Mouse (Mus musculus): ENCODE data around the gene Atp8b5. TPM values are rescaled to one million over a fixed set of nuclear protein-coding genes. Genes with fewer than 3 reads are reported as not detected.

The Atp8b5 gene
- total RNA-seq, 2 experiments from 2014 or later: 0.23 to 0.46 TPM

- intact Hi-C loops (cut with DNase I): no loop called here
- DNase-seq (ENCODE audit: low spot score in 2 of 2): no peak
These were observed 27.0 kb downstream of the Atp8b5 start for GRCm38 (mm10) chr4:43294001-43294400.

GRCm38 (mm10) chr4:43309696-43310338, 42.9 kb downstream of the Atp8b5 start:
- intact Hi-C loops (cut with DNase I): no loop called here
- no peak for DNase-seq (ENCODE audit: low spot score in 2 of 2)

- intact Hi-C loops (cut with DNase I): no loop called here
- DNase-seq (ENCODE audit: low spot score in 2 of 2): no peak
These were observed 54.6 kb downstream of the Atp8b5 start for GRCm38 (mm10) chr4:43321536-43321935.

- intact Hi-C loops (cut with DNase I): no loop called here
These were observed 55.4 kb downstream of the Atp8b5 start for GRCm38 (mm10) chr4:43322336-43322735.

GRCm38 (mm10) chr4:43327118-43327517, 60.2 kb downstream of the Atp8b5 start:
- intact Hi-C loops (cut with DNase I): no loop called here
- DNase-seq (ENCODE audit: low spot score in 2 of 2): no peak

More at GRCm38 (mm10) chr4:43322336-43322735, 55.4 kb downstream of the Atp8b5 start:
- DNase-seq (ENCODE audit: low spot score in 2 of 2): no peak

GRCm38 (mm10) chr4:43334771-43335170, 67.8 kb downstream of the Atp8b5 start:
- intact Hi-C loops (cut with DNase I): no loop called here
- no peak for DNase-seq (ENCODE audit: low spot score in 2 of 2)

GRCm38 (mm10) chr4:43336176-43336575, 69.2 kb downstream of the Atp8b5 start:
- DNase-seq (ENCODE audit: low spot score in 2 of 2): no peak
- intact Hi-C loops (cut with DNase I): no loop called here

- intact Hi-C loops (cut with DNase I): no loop called here
- no peak for DNase-seq (ENCODE audit: low spot score in 2 of 2)
These were observed 73.3 kb downstream of the Atp8b5 start for GRCm38 (mm10) chr4:43340096-43340804.

GRCm38 (mm10) chr4:43341276-43341891, 74.4 kb downstream of the Atp8b5 start:
- intact Hi-C loops (cut with DNase I): no loop called here
- DNase-seq (ENCODE audit: low spot score in 2 of 2): no peak

GRCm38 (mm10) chr4:43342443-43342842, 75.5 kb downstream of the Atp8b5 start:
- no peak for DNase-seq (ENCODE audit: low spot score in 2 of 2)
- intact Hi-C loops (cut with DNase I): no loop called here

GRCm38 (mm10) chr4:43344932-43345331, 78.0 kb downstream of the Atp8b5 start:
- no peak for DNase-seq (ENCODE audit: low spot score in 2 of 2)
- intact Hi-C loops (cut with DNase I): no loop called here

- intact Hi-C loops (cut with DNase I): no loop called here
- no peak for DNase-seq (ENCODE audit: low spot score in 2 of 2)
These were observed 82.2 kb downstream of the Atp8b5 start for GRCm38 (mm10) chr4:43349206-43349605.

GRCm38 (mm10) chr4:43350038-43350560, 83.1 kb downstream of the Atp8b5 start:
- intact Hi-C loops (cut with DNase I): no loop called here
- no peak for DNase-seq (ENCODE audit: low spot score in 2 of 2)

- DNase-seq (ENCODE audit: low spot score in 2 of 2): no peak
- intact Hi-C loops (cut with DNase I): no loop called here
These were observed 86.7 kb downstream of the Atp8b5 start for GRCm38 (mm10) chr4:43353662-43354061.

- DNase-seq (ENCODE audit: low spot score in 2 of 2): no peak
- intact Hi-C loops (cut with DNase I): no loop called here
These were observed 98.1 kb downstream of the Atp8b5 start for GRCm38 (mm10) chr4:43364914-43365560.

GRCm38 (mm10) chr4:43367295-43367694, 100.3 kb downstream of the Atp8b5 start:
- DNase-seq (ENCODE audit: low spot score in 2 of 2): no peak
- intact Hi-C loops (cut with DNase I): no loop called here

- DNase-seq (ENCODE audit: low spot score in 2 of 2): no peak
- intact Hi-C loops (cut with DNase I): no loop called here
These were observed 100.8 kb downstream of the Atp8b5 start for GRCm38 (mm10) chr4:43367787-43368186.

GRCm38 (mm10) chr4:43371406-43371805, 104.4 kb downstream of the Atp8b5 start:
- no peak for DNase-seq (ENCODE audit: low spot score in 2 of 2)
- intact Hi-C loops (cut with DNase I): no loop called here

- intact Hi-C loops (cut with DNase I): no loop called here
- DNase-seq (ENCODE audit: low spot score in 2 of 2): no peak
These were observed 105.2 kb downstream of the Atp8b5 start for GRCm38 (mm10) chr4:43372155-43372554.

GRCm38 (mm10) chr4:43374266-43374665, 107.3 kb downstream of the Atp8b5 start:
- DNase-seq (ENCODE audit: low spot score in 2 of 2): no peak
- intact Hi-C loops (cut with DNase I): no loop called here
